Mouse (Mus musculus) stomach, embryonic 14.5 days (tissue): ENCODE results near the gene Alg9. TPM values are rescaled to one million over a fixed set of nuclear protein-coding genes. Genes with fewer than 3 reads are reported as not detected.

Source experiments
- ATAC-seq: fragments of 200-750 bp; cut with Nextera tagmentation; 2 replicates; pipeline ENCODE4 v1.8.0; 2017; ENCODE audit warnings: low read depth, moderate TSS enrichment; ENCODE audit not compliant: insufficient number of reproducible peaks, insufficient read depth, low FRiP score
- H3K27ac ChIP-seq: fragments of 300-500 bp; sonication (generic); 2 replicates; pipeline ENCODE4 v1.5.1; 2014; ENCODE audit warnings: mild to moderate bottlenecking, low read length, moderate library complexity, mixed read lengths
- H3K27me3 ChIP-seq: fragments of 300-500 bp; sonication (generic); 2 replicates; pipeline ENCODE4 v1.6.1; 2014; ENCODE audit warnings: low read length, control low read depth, mixed read lengths; ENCODE audit not compliant: control insufficient read depth, insufficient read depth
- H3K36me3 ChIP-seq: fragments of 300-500 bp; sonication (generic); 2 replicates; pipeline ENCODE4 v1.6.1; 2014; ENCODE audit warnings: mild to moderate bottlenecking, control low read depth, low read length, moderate library complexity, mixed read lengths; ENCODE audit not compliant: control insufficient read depth, insufficient read depth
- H3K4me1 ChIP-seq: fragments of 300-500 bp; sonication (generic); 2 replicates; pipeline ENCODE4 v1.6.1; 2014; ENCODE audit warnings: low read length, control low read depth, mixed read lengths; ENCODE audit not compliant: control insufficient read depth, insufficient read depth
- H3K4me2 ChIP-seq: fragments of 300-500 bp; sonication (generic); replicated peaks from 2 replicates; pipeline ENCODE4 v1.6.1; 2014; ENCODE audit warnings: low read depth, low read length, control low read depth
- H3K4me3 ChIP-seq: fragments of 300-500 bp; sonication (generic); 2 replicates; pipeline ENCODE4 v1.5.1; 2014; ENCODE audit warnings: low read depth, low read length, control low read depth
- H3K9ac ChIP-seq: fragments of 300-500 bp; sonication (generic); replicated peaks from 2 replicates; pipeline ENCODE4 v1.6.1; 2014; ENCODE audit warnings: low read depth, mild to moderate bottlenecking, control low read depth, low read length, moderate library complexity, mixed read lengths
- H3K9me3 ChIP-seq: fragments of 300-500 bp; sonication (generic); 2 replicates; pipeline ENCODE4 v1.6.1; 2016; ENCODE audit warnings: low read depth, low read length, control low read depth; ENCODE audit not compliant: control insufficient read depth
- WGBS: fragments of 180-500 bp; shearing (Covaris S2); extraction: QIAGEN DNeasy Blood & Tissue Kit; methylation state at CpG from one replicate; pipeline ENCODE4 v1.1.7; 2014; 5-methylcytosine and 5-hydroxymethylcytosine counted together
- polyA plus RNA-seq: library from polyadenylated mRNA; unstranded; fragments of >200 nt; fragmentation: Nextera tagmentation; extraction: Ambion mirVana; gene quantifications from 2 replicates; pipeline ENCODE4 v1.2.1, GENCODE M21; 2014

Gene Alg9
- polyA plus RNA-seq, 1 experiment from 2014 or later = 38.9 TPM

DNA sequence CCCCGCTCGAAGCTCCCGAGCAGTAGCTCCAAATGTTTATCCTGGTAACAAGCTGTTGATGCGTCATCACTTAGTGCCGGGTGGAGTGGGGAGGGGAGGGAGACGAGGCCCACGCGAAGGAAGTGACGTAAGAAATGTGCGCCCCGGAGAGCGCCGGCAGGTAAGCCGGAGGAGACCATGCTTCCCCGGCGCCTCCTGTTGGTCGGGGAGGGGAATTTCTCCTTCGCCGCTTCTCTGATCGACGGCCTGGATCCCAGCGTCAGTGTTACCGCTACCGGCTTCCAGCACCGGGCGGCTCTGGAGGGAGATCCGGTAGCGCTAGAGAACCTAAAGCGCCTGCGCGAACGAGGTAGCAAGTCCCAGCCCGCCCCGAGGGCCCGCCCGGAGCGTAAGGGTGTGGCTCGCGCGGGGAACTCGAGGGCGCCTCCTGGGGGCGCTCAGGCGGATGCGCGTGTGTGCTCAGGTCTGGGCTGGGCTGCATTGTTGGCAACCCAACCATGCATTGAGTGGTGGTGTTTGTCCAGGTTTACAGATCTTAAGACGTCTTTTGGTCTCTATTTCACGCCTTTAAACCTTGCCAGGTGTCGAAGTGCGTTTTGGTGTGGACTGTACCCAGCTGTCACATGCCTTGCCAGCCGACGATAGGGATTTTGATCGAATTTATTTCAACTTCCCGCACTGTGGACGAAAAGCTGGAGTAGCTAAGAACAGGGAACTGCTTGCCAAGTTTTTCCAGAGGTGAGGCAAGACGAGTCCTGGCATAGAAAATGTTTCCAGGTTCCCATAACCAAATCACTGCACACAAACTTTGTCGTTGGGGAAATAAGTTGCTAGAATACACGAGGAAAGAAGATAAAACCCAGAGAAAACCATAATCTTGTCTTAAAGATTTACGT, 6.5 kb upstream of the Alg9 start, which contains the start of gene Fdxacb1:
Gene Fdxacb1 (plus strand): TSS at position 130 of the 896 bp plus-strand sequence.
- Histone ChIP-seq H3K4me1 (peaks cover 8% of the 10 kb centered on the region; the same call in 1 of the 2 replicates), H3K9ac (peak within 1 kb of the TSS; percentile 57), H3K4me3 (peak within 1 kb of the TSS; percentile 45), H3K27me3 (no peaks in the 10 kb centered on the region), H3K4me2 (peak within 1 kb of the TSS; percentile 71), H3K9me3 (no peaks in the 10 kb centered on the region), H3K36me3 (peaks cover 9% of the 10 kb centered on the region; the same call in 1 of the 2 replicates), H3K27ac (peak within 1 kb of the TSS; percentile 92)
- ATAC-seq = peak; percentile 97
- 3% methylated on average over 59 of the region's 59 CpGs for WGBS

DNA sequence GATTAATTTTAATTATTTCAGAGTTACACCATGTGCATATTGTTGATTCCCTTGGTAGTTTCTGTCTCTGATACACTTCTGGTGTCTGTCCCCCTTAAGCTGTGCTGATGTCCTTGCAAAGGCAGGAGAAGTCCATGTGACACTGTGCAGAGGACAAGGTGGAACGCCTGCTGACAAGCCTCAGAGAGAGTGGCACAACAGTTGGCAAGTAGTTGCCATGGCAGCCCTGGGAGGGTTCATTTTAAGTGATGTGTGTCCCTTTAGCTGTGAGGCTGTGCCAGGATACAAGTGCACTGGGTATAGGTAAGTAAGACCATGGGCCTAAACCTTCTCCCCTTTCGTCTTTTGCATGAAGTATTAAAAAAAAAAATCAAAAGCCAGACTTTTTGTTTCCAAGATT, 4.8 kb upstream of the Alg9 start:
- Histone ChIP-seq H3K27me3 (no peaks in the 10 kb centered on the region), H3K9me3 (no peaks in the 10 kb centered on the region), H3K9ac (no peak overlapping the region), H3K4me3 (no peak overlapping the region), H3K27ac (no peak overlapping the region), H3K4me2 (no peak overlapping the region), H3K4me1 (peaks cover 12% of the 10 kb centered on the region; the same call in 1 of the 2 replicates), H3K36me3 (peaks cover 9% of the 10 kb centered on the region; the same call in 1 of the 2 replicates)
- WGBS = 97% methylated on average over 2 of the region's 2 CpGs
- ATAC-seq = no peak

DNA sequence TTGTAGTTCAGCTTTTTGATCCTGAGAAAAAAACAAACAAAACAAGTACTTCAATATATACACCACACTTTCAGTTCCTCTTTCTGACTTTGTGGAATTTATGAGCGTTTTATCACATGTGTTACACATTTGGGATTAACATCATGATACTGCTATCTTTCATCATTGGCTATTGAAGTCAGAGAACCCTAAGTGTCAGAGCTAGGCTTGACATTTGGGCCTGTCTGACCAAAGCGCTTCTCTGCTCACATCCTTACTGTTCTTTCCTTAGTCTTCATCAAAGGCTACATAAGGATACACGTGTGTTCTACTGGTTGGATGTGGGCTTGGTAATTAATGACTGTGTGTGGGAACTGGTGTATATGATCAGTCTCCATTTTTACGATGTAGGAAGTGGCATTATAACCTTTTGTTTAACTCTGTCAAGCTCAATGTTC, 775 bp upstream of the Alg9 start:
- 68% methylated on average over 4 of the region's 4 CpGs for WGBS
- ATAC-seq = no peak
- H3K36me3 ChIP-seq = peaks cover 9% of the 10 kb centered on the region
- H3K4me2 ChIP-seq = peak overlapping the region; percentile 91
- no peaks in the 10 kb centered on the region for H3K27me3 ChIP-seq
- H3K9me3 ChIP-seq = no peaks in the 10 kb centered on the region
- H3K4me1 ChIP-seq = peaks cover 17% of the 10 kb centered on the region; the same call in 1 of the 2 replicates
- H3K9ac ChIP-seq = no peak overlapping the region
- no peak overlapping the region for H3K27ac ChIP-seq
- H3K4me3 ChIP-seq = no peak overlapping the region

DNA sequence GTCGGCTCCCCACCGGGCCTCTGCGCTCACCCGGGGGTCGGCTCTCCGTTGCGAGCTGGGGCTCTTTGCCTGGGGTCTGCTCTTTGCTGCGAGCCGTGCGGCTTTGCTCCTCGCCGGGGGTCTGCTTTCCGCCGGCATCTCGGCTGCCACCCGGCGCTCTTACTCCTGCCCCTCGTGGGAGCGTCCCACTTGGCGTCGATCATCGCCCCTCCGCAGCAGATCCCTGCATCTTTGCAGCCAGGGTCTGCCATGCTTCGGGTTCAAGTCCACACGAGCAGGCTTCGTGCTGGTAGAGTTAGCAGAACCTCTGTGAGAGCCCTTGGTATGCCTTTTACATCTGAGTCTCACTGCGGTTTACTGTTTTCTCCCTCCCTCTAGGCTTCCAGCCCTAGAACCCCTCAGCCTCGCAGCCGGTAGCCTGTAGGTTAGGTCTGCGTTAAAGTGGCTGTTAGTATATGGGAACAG, 875 bp downstream of the Alg9 start:
- Histone ChIP-seq H3K27me3 (no peaks in the 10 kb centered on the region), H3K36me3 (peaks cover 19% of the 10 kb centered on the region), H3K4me2 (peak overlapping the region; percentile 91), H3K27ac (peak overlapping the region; percentile 80), H3K4me1 (peaks cover 13% of the 10 kb centered on the region; the same call in 1 of the 2 replicates), H3K9me3 (no peaks in the 10 kb centered on the region), H3K4me3 (peak overlapping the region; percentile 94), H3K9ac (peak overlapping the region; percentile 85)
- WGBS = under 1% methylated on average over 23 of the region's 30 CpGs
- ATAC-seq = no peak; the same call in 1 of the 2 replicates

DNA sequence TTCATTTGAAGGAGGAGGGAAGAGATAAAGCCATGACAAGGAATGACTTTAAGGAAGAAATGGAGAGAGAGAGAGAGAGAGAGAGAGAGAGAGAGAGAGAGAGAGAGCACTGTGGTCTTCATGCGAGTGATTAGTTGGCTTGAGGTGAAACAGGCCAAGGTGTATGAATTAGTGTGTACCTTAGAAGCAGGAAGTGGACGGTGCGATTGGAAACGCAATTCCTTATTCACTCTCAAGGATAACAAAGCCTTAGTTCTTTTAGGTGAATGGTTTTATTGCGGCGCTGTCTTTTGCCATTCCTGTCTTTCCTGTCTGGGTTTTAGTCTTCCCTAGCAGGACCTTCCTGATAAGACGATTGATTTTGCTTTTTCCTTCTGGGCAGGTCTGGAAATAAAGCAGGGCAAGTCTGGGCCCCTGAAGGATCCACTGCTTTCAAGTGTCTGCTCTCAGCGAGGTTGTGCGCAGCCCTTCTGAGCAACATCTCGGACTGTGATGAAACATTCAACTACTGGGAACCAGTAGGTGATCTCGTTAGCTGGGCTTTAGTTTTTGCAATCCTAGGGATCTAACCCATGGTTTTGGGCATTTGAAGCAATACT, 1.4 kb downstream of the Alg9 start:
- ATAC-seq = no peak
- H3K4me3 ChIP-seq = peak overlapping the region; percentile 94

DNA sequence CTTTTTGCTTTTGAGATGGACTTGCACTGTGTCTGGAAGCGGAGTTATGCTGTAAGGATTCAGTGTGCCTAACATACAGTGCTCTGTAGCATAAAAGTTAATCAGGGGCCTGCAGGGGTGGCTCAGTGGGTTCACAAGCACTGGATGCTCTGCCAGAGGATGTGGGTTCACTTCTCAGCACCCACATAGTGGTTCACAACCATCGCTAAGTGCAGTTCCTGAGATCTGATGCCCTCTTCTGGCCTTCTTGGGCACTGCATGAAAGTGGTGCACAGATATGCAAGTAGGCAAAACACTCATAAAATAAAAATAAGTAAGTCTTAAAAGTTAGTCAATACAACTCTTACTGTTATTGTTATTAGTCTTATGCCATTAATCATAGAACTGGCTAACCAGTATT, 7.3 kb downstream of the Alg9 start:
- Histone ChIP-seq H3K4me2 (no peak overlapping the region), H3K27me3 (no peaks in the 10 kb centered on the region), H3K4me1 (no peaks in the 10 kb centered on the region), H3K27ac (no peak overlapping the region), H3K4me3 (no peak overlapping the region), H3K36me3 (peaks cover 53% of the 10 kb centered on the region), H3K9me3 (no peaks in the 10 kb centered on the region), H3K9ac (no peak overlapping the region)
- ATAC-seq = no peak
- 85% methylated on average over 2 of the region's 2 CpGs for WGBS

More for the DNA sequence above, 1.4 kb downstream of the Alg9 start:
- Histone ChIP-seq H3K9me3 (no peaks in the 10 kb centered on the region), H3K4me2 (peak overlapping the region; percentile 91), H3K36me3 (peaks cover 24% of the 10 kb centered on the region), H3K27me3 (no peaks in the 10 kb centered on the region), H3K4me1 (peaks cover 13% of the 10 kb centered on the region; the same call in 1 of the 2 replicates), H3K9ac (peak overlapping the region; percentile 85), H3K27ac (no peak overlapping the region)
- WGBS = 47% methylated on average over 11 of the region's 11 CpGs

DNA sequence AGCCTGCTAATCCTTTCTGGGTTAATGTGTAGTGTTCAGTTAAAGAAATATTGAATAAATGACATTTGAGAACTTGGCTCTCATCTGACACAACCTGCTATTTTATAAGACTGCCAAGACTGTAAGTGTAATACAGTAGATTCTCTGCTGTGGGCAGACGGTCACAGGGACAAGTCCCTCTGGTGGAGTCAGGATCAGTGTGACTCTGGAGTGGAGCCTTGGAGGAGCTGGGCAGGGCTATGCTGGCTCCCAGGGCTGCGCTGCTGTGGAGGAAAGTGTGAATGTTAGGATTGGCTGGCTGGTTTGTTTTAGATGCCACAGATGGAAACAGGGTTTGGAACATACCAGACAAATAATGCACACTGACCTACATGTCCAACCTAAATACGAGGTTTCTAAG, 20.4 kb downstream of the Alg9 start:
- Histone ChIP-seq H3K4me2 (no peak overlapping the region), H3K27ac (no peak overlapping the region), H3K4me1 (no peaks in the 10 kb centered on the region), H3K4me3 (no peak overlapping the region), H3K27me3 (no peaks in the 10 kb centered on the region), H3K36me3 (peaks cover 28% of the 10 kb centered on the region), H3K9ac (no peak overlapping the region), H3K9me3 (no peaks in the 10 kb centered on the region)
- WGBS = 96% methylated on average over 3 of the region's 3 CpGs
- no peak for ATAC-seq

DNA sequence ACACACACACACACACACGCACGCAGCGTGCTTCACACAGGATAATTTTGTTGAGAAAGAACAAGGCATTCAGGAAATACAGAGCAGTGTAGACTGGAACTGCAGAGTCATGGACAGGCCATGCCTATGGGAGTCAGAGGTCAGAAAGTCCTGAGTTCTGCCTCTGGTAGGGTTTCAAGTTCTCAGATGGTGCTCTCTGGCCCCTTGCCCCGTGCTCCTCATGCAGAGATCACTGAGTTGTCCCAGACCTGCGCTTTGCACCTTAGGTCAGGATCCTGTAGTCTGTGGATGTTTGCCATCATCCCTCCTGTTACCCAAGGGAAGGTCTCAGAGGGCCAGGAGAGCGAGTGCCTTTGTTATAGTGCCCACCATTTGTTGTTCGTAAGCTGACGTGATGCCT, 22.0 kb downstream of the Alg9 start:
- no peaks in the 10 kb centered on the region for H3K9me3 ChIP-seq
- no peak overlapping the region for H3K9ac ChIP-seq
- no peak overlapping the region for H3K4me3 ChIP-seq
- WGBS = 90% methylated on average over 8 of the region's 8 CpGs
- H3K27ac ChIP-seq = no peak overlapping the region
- no peaks in the 10 kb centered on the region for H3K27me3 ChIP-seq
- H3K4me1 ChIP-seq = no peaks in the 10 kb centered on the region
- ATAC-seq = no peak
- peaks cover 29% of the 10 kb centered on the region for H3K36me3 ChIP-seq
- H3K4me2 ChIP-seq = no peak overlapping the region
